Mouse (Mus musculus) heart, embryonic 12.5 days (tissue): ENCODE measurements around the gene Mmp17. TPM values are rescaled to one million over a fixed set of nuclear protein-coding genes. Genes with fewer than 3 reads are reported as not detected.

ENCODE experiments used
- ATAC-seq: fragments of 200-750 bp; cut with Nextera tagmentation; 2 replicates; pipeline ENCODE4 v1.8.0; 2017; ENCODE audit warnings: moderate TSS enrichment, moderate library complexity; ENCODE audit not compliant: insufficient number of reproducible peaks, low FRiP score
- H3K27ac ChIP-seq: fragments of 300-500 bp; sonication (generic); 2 replicates; pipeline ENCODE4 v1.5.1; 2016; ENCODE audit warnings: mild to moderate bottlenecking, moderate library complexity; ENCODE audit not compliant: poor library complexity, severe bottlenecking
- H3K27me3 ChIP-seq: fragments of 300-500 bp; sonication (generic); replicated peaks from 2 replicates; pipeline ENCODE4 v1.6.1; 2016; ENCODE audit warnings: mild to moderate bottlenecking, moderate library complexity
- H3K36me3 ChIP-seq: fragments of 300-500 bp; sonication (generic); 2 replicates; pipeline ENCODE4 v1.6.1; 2016; ENCODE audit warnings: mild to moderate bottlenecking, moderate library complexity
- H3K4me1 ChIP-seq: fragments of 300-500 bp; sonication (generic); replicated peaks from 2 replicates; pipeline ENCODE4 v1.6.1; 2016; ENCODE audit warnings: mild to moderate bottlenecking
- H3K4me2 ChIP-seq: fragments of 300-500 bp; sonication (generic); 2 replicates; pipeline ENCODE4 v1.6.1; 2016; ENCODE audit warnings: mild to moderate bottlenecking, moderate library complexity
- H3K4me3 ChIP-seq: fragments of 300-500 bp; sonication (generic); 2 replicates; pipeline ENCODE4 v1.5.1; 2016; ENCODE audit warnings: mild to moderate bottlenecking
- H3K9ac ChIP-seq: fragments of 300-500 bp; sonication (generic); 2 replicates; pipeline ENCODE4 v1.6.1; 2016; ENCODE audit warnings: mild to moderate bottlenecking, moderate library complexity
- H3K9me3 ChIP-seq: fragments of 300-500 bp; sonication (generic); replicated peaks from 2 replicates; pipeline ENCODE4 v1.6.1; 2016; ENCODE audit warnings: mild to moderate bottlenecking, moderate library complexity
- WGBS: fragments of 180-500 bp; shearing (Covaris S2); methylation state at CpG from one replicate; pipeline ENCODE4 v1.1.7; 2016; 5-methylcytosine and 5-hydroxymethylcytosine counted together
- polyA plus RNA-seq: library from polyadenylated mRNA; unstranded; fragments of >200 nt; fragmentation: Nextera tagmentation; extraction: Ambion mirVana; gene quantifications from 2 replicates; pipeline ENCODE4 v1.2.1, GENCODE M21; 2016

Mmp17 gene
- polyA plus RNA-seq, 1 experiment from 2014 or later = 0.65 TPM

GRCm38 (mm10) chr5:129558591-129558990, 25.4 kb upstream of the Mmp17 start:
- no peaks in the 10 kb centered on the region for H3K4me1 ChIP-seq
- H3K27me3 ChIP-seq = no peaks in the 10 kb centered on the region
- H3K9me3 ChIP-seq = no peaks in the 10 kb centered on the region
- ATAC-seq = no peak
- H3K4me3 ChIP-seq = no peak overlapping the region
- no peak overlapping the region for H3K9ac ChIP-seq
- H3K4me2 ChIP-seq = no peak overlapping the region
- no peak overlapping the region for H3K27ac ChIP-seq
- H3K36me3 ChIP-seq = peaks cover 86% of the 10 kb centered on the region
- 82% methylated on average over 5 of the region's 5 CpGs for WGBS

DNA sequence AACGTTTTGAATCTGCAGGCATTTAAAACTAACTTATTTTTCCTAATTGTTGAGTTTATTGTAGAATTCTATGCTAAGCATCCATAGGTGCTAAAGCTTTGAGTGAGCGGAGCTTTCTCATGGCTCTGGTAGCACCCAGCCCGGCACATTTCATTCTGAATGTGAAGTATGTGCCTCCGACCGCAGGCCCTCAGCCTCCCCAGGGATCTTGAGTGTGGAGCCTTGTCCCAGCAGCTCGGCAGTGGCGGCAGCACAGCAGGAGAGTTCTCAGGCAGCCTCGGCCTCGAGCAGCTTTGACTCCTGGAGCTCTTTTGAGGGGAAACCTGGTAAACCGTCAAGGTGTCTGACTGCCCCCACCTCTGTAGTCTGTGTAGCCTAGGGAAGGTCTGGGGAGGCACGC, 24.7 kb upstream of the Mmp17 start:
- Histone ChIP-seq H3K4me2 (no peak overlapping the region), H3K4me1 (no peaks in the 10 kb centered on the region), H3K9me3 (no peaks in the 10 kb centered on the region), H3K4me3 (no peak overlapping the region), H3K9ac (no peak overlapping the region), H3K36me3 (peaks cover 86% of the 10 kb centered on the region), H3K27me3 (no peaks in the 10 kb centered on the region), H3K27ac (no peak overlapping the region)
- no peak for ATAC-seq
- 77% methylated on average over 11 of the region's 11 CpGs for WGBS

DNA sequence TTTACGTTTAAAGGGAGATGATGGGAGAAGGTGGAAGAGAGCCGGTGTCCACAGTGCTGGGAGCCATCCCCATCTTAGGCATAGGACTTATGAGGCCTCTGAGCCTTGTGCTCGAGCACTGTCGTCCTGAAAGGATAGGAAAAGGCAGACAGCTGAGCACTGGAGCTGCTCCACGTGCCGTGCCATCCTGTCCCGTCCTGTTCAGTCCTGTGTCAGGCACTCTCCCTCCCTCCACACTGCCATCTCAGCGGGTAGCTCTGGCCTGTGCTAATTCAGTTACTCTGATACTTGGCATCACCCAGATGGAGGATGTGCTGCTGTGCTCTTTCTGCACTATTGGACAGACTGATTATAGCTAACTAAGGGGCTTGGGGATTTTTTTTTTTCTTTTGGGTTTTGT, 21.6 kb upstream of the Mmp17 start:
- H3K4me3 ChIP-seq = no peak overlapping the region
- H3K4me1 ChIP-seq = no peaks in the 10 kb centered on the region
- ATAC-seq = no peak
- H3K27me3 ChIP-seq = no peaks in the 10 kb centered on the region
- H3K4me2 ChIP-seq = no peak overlapping the region
- H3K9ac ChIP-seq = no peak overlapping the region
- H3K9me3 ChIP-seq = no peaks in the 10 kb centered on the region
- peaks cover 86% of the 10 kb centered on the region for H3K36me3 ChIP-seq
- H3K27ac ChIP-seq = no peak overlapping the region
- WGBS = 89% methylated on average over 8 of the region's 8 CpGs

GRCm38 (mm10) chr5:129568596-129568995, 15.4 kb upstream of the Mmp17 start:
- H3K27me3 ChIP-seq = no peaks in the 10 kb centered on the region
- no peaks in the 10 kb centered on the region for H3K4me1 ChIP-seq
- no peak for ATAC-seq
- WGBS = 88% methylated on average over 4 of the region's 4 CpGs
- H3K36me3 ChIP-seq = peaks cover 93% of the 10 kb centered on the region
- H3K9me3 ChIP-seq = no peaks in the 10 kb centered on the region
- H3K9ac ChIP-seq = no peak overlapping the region
- no peak overlapping the region for H3K27ac ChIP-seq
- no peak overlapping the region for H3K4me3 ChIP-seq
- no peak overlapping the region for H3K4me2 ChIP-seq

- Histone ChIP-seq H3K27ac (no peak overlapping the region), H3K4me2 (no peak overlapping the region), H3K9ac (no peak overlapping the region), H3K4me3 (no peak overlapping the region), H3K27me3 (peaks cover 29% of the 10 kb centered on the region), H3K36me3 (peaks cover under 1% of the 10 kb centered on the region; the same call in 1 of the 2 replicates), H3K4me1 (no peaks in the 10 kb centered on the region), H3K9me3 (no peaks in the 10 kb centered on the region)
- 60% methylated on average over 12 of the region's 12 CpGs for WGBS
- ATAC-seq = no peak
Measured at GRCm38 (mm10) chr5:129578201-129578600, 5.8 kb upstream of the Mmp17 start.

DNA sequence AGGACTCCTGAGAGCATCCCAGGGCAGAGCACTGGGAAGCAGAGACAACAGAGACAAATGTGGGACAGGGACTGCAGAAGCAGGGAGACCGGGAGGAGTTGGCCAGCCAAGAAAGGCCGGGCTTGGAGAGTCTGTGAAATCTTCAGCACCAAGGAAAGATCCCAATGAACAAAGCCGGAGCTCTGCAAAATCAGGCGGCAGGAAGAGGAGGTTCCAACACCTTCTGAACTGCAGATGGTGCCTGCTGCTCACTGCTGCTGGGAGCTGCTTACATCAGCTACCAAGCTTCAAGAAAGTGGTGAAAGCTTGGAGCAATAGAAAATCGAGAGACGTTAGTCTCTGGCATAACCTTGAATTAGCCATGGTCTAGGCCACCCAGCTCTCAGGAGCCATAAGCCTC, 3.9 kb upstream of the Mmp17 start:
- Histone ChIP-seq H3K4me2 (no peak overlapping the region), H3K4me3 (no peak overlapping the region), H3K4me1 (peaks cover 9% of the 10 kb centered on the region), H3K9ac (no peak overlapping the region), H3K36me3 (no peaks in the 10 kb centered on the region), H3K27me3 (peaks cover 43% of the 10 kb centered on the region), H3K27ac (no peak overlapping the region), H3K9me3 (no peaks in the 10 kb centered on the region)
- no peak for ATAC-seq
- WGBS = 5% methylated on average over 6 of the region's 6 CpGs

DNA sequence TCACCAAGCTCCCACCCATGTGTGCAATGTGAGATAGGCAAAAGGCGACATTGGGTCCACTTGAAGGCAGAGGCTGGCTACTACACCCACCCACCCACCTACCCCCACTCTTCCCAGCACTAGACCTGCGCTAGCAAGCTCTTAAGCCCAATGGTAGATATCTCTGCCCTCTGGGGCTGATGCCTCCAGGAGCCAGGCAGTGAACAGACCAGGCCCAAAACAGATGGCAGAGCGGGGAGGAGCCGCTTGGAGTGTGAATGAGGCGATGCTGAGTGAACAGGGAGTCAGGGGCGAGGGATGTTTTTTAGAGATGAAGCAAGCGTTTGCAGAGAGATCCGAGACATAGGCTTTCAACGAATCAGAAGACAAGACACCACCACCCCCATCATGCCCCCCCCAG, 3.4 kb upstream of the Mmp17 start:
- no peak overlapping the region for H3K4me3 ChIP-seq
- peaks cover 14% of the 10 kb centered on the region for H3K4me1 ChIP-seq
- ATAC-seq = no peak
- no peak overlapping the region for H3K9ac ChIP-seq
- H3K27me3 ChIP-seq = peaks cover 48% of the 10 kb centered on the region
- no peak overlapping the region for H3K4me2 ChIP-seq
- H3K36me3 ChIP-seq = no peaks in the 10 kb centered on the region
- no peak overlapping the region for H3K27ac ChIP-seq
- no peaks in the 10 kb centered on the region for H3K9me3 ChIP-seq
- WGBS = 58% methylated on average over 9 of the region's 9 CpGs

DNA sequence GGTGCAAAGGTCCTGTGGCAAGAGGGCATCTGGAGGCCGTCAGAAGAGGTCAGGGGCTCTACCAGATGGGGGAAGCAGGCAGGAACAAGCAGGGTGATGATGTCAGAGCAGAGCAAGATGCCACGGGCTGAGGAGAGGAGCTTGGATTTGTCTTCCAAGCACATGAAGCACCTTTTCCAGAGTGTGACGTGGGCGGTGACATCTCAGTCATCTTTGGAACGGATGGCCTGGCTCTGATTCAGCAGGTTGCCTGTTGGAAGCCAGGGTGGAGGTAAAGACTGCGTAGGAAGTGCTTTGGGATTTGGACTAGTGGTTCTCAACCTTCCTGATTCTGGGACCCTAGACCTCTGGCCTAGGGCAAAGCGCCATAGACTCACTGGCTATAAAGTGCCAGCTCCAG, 3.0 kb upstream of the Mmp17 start:
- 53% methylated on average over 7 of the region's 7 CpGs for WGBS
- H3K4me1 ChIP-seq = peaks cover 18% of the 10 kb centered on the region
- H3K4me2 ChIP-seq = no peak overlapping the region
- no peak overlapping the region for H3K4me3 ChIP-seq
- H3K27me3 ChIP-seq = peaks cover 52% of the 10 kb centered on the region
- no peak for ATAC-seq
- H3K36me3 ChIP-seq = no peaks in the 10 kb centered on the region
- H3K27ac ChIP-seq = no peak overlapping the region
- no peak overlapping the region for H3K9ac ChIP-seq
- no peaks in the 10 kb centered on the region for H3K9me3 ChIP-seq

DNA sequence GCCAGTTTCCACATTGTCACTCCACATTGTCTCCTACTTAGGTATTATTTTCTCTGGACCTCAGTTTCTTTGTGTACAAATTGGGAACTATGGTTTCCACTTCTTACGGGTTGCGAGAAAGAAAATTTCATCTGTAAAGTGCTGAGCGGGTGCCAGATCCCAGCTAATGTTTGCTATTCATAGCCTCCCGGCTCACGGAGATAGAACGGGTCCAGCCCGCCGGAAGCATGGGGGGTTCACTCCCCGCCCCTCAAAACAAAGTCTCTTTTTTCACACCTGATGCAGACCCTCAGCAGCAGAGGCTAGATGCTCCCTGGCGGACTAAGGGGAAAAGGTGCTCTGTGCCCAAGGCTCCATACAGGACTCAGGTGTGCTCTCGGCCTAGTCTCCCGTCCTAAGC, 638 bp upstream of the Mmp17 start:
- H3K4me2 ChIP-seq = peak overlapping the region; percentile 100
- H3K9ac ChIP-seq = peak overlapping the region; percentile 79
- H3K4me3 ChIP-seq = peak overlapping the region; percentile 75
- H3K9me3 ChIP-seq = no peaks in the 10 kb centered on the region
- H3K36me3 ChIP-seq = no peaks in the 10 kb centered on the region
- WGBS = 5% methylated on average over 12 of the region's 12 CpGs
- no peak overlapping the region for H3K27ac ChIP-seq
- H3K4me1 ChIP-seq = peaks cover 23% of the 10 kb centered on the region
- H3K27me3 ChIP-seq = peaks cover 72% of the 10 kb centered on the region
- ATAC-seq = no peak

DNA sequence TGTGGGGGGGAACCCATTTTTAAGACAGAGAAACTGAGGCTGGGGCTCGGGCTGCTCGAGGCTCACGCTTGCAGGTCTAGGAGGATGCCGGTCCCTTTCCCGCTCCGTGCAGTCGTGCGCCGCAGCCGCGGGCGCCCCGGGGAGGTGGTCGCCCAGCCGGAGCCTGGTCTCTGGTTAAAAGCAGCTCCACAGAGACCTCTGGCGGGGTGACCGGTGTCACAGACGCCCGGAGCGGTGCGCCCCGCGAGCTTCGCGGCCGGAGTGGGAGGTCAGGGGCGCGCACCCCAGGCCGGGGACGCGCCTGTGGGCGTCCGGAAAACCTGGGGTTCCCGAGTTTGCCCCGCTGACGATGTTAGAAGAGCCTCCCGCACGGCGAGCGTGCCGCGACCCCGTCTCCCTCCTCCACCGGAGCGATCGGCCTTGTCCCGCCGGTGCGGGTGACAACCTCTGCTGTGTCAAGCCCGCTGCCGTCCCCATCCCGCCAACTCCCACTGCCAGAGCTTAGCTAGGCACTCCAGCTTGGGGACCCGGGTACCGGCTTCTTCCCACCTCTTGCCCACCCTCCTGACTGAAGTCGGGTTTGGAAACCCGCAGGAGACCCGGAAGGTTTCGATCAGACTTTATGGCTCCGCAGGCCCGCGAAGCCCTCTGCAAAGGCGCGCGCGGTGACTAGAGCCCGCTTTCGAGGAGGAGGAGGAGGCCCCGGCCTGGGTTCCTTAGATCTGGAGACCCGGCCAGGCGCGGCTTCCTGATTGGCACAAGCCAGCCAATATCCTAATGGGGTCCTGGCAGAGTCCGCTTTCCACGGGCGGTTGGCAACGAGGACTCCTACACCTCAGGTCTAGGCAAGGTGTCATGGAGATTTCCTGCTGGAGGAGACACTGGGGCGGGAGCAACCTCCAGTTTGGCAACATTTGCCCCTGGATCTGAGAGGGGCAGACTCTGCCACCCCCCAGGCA, 893 bp downstream of the Mmp17 start:
- Histone ChIP-seq H3K4me1 (peaks cover 23% of the 10 kb centered on the region), H3K27ac (no peak overlapping the region), H3K36me3 (no peaks in the 10 kb centered on the region), H3K4me3 (peak overlapping the region; percentile 75), H3K27me3 (peaks cover 87% of the 10 kb centered on the region), H3K9ac (peak overlapping the region; percentile 79), H3K4me2 (peak overlapping the region; percentile 100), H3K9me3 (no peaks in the 10 kb centered on the region)
- under 1% methylated on average over 76 of the region's 76 CpGs for WGBS
- no peak for ATAC-seq

GRCm38 (mm10) chr5:129586016-129586415, 2.0 kb downstream of the Mmp17 start:
- Histone ChIP-seq H3K4me1 (peaks cover 23% of the 10 kb centered on the region), H3K4me3 (peak overlapping the region; percentile 75), H3K27ac (no peak overlapping the region), H3K27me3 (peaks cover 91% of the 10 kb centered on the region), H3K36me3 (no peaks in the 10 kb centered on the region), H3K4me2 (peak overlapping the region; percentile 100), H3K9ac (peak overlapping the region; percentile 49; the same call in 1 of the 2 replicates), H3K9me3 (no peaks in the 10 kb centered on the region)
- ATAC-seq = peak; percentile 26; the same call in 1 of the 2 replicates
- under 1% methylated on average over 17 of the region's 17 CpGs for WGBS
